Mouse (Mus musculus): ENCODE measurements around the gene Pde10a. TPM values are rescaled to one million over a fixed set of nuclear protein-coding genes. Genes with fewer than 3 reads are reported as not detected.

Pde10a gene
- polyA plus RNA-seq, 1 experiment from 2014 or later, result 12.5 TPM

- peaks cover 12% of the 10 kb centered on the region for H3K4me1 ChIP-seq
- H3K4me3 ChIP-seq (replicated peaks), result no peak overlapping the region
- H3K9me3 ChIP-seq (replicated peaks), result no peaks in the 10 kb centered on the region
- H3K4me2 ChIP-seq, result no peak overlapping the region
- no peaks in the 10 kb centered on the region for H3K27me3 ChIP-seq (replicated peaks)
- H3K9ac ChIP-seq (replicated peaks), result no peak overlapping the region
- ATAC-seq (ENCODE audit: low FRiP score), result no peak
- H3K36me3 ChIP-seq, result peaks cover 16% of the 10 kb centered on the region
- WGBS, result 74% methylated on average over 2 of the region's 2 CpGs
- H3K27ac ChIP-seq (replicated peaks), result no peak overlapping the region
These were observed 461.4 kb downstream of the Pde10a start for GRCm38 (mm10) chr17:8986551-8986950.

- H3K36me3 ChIP-seq, result peaks cover 8% of the 10 kb centered on the region
- WGBS, result 81% methylated on average over 5 of the region's 5 CpGs
- no peak overlapping the region for H3K4me3 ChIP-seq (replicated peaks)
- H3K27ac ChIP-seq (replicated peaks), result no peak overlapping the region
- no peak overlapping the region for H3K4me2 ChIP-seq
- no peak for ATAC-seq (ENCODE audit: low FRiP score)
- H3K4me1 ChIP-seq, result peaks cover 12% of the 10 kb centered on the region
- no peaks in the 10 kb centered on the region for H3K9me3 ChIP-seq (replicated peaks)
- H3K27me3 ChIP-seq (replicated peaks), result no peaks in the 10 kb centered on the region
- H3K9ac ChIP-seq (replicated peaks), result no peak overlapping the region
These were observed 462.2 kb downstream of the Pde10a start for GRCm38 (mm10) chr17:8987369-8987768.

GRCm38 (mm10) chr17:8988119-8988807, 463.1 kb downstream of the Pde10a start, which contains the start of gene 1700010I14Rik:
1700010I14Rik (plus strand) TSS chr17:8988333.
- Histone ChIP-seq H3K27me3 (replicated peaks) (no peaks in the 10 kb centered on the region), H3K4me1 (peaks cover 12% of the 10 kb centered on the region), H3K9me3 (replicated peaks) (no peaks in the 10 kb centered on the region), H3K36me3 (0 out of 2 replicates have a peak, but pooled peaks cover 2% of the 10 kb centered on the region), H3K4me2 (peak within 1 kb of the TSS; percentile 60), H3K27ac (replicated peaks) (peak within 1 kb of the TSS; percentile 3; the same call in 1 of the 2 replicates), H3K9ac (replicated peaks) (peak within 1 kb of the TSS; percentile 27; the same call in 1 of the 2 replicates), H3K4me3 (replicated peaks) (peak within 1 kb of the TSS; percentile 42)
- peak; percentile 58 for ATAC-seq (ENCODE audit: low FRiP score)
- 3% methylated on average over 13 of the region's 13 CpGs for WGBS

GRCm38 (mm10) chr17:8991160-8991559, 466.0 kb downstream of the Pde10a start:
- Histone ChIP-seq H3K36me3 (no peaks in the 10 kb centered on the region), H3K27me3 (replicated peaks) (no peaks in the 10 kb centered on the region), H3K9ac (replicated peaks) (no peak overlapping the region), H3K27ac (replicated peaks) (no peak overlapping the region), H3K9me3 (replicated peaks) (no peaks in the 10 kb centered on the region), H3K4me3 (replicated peaks) (no peak overlapping the region), H3K4me1 (peaks cover 12% of the 10 kb centered on the region), H3K4me2 (no peak overlapping the region)
- ATAC-seq (ENCODE audit: low FRiP score), result no peak
- 31% methylated on average over 8 of the region's 8 CpGs for WGBS

- H3K9me3 ChIP-seq (replicated peaks), result no peaks in the 10 kb centered on the region
- no peaks in the 10 kb centered on the region for H3K27me3 ChIP-seq (replicated peaks)
- H3K9ac ChIP-seq (replicated peaks), result no peak overlapping the region
- H3K4me2 ChIP-seq, result no peak overlapping the region
- no peaks in the 10 kb centered on the region for H3K36me3 ChIP-seq
- H3K27ac ChIP-seq (replicated peaks), result no peak overlapping the region
- no peak overlapping the region for H3K4me3 ChIP-seq (replicated peaks)
- 85% methylated on average over 1 of the region's 1 CpGs for WGBS
- no peaks in the 10 kb centered on the region for H3K4me1 ChIP-seq
- no peak for ATAC-seq (ENCODE audit: low FRiP score)
These were observed 470.2 kb downstream of the Pde10a start for GRCm38 (mm10) chr17:8995344-8995743.

GRCm38 (mm10) chr17:9002438-9002837, 477.3 kb downstream of the Pde10a start:
- no peak overlapping the region for H3K27ac ChIP-seq (replicated peaks)
- H3K4me3 ChIP-seq (replicated peaks), result no peak overlapping the region
- H3K4me2 ChIP-seq, result no peak overlapping the region
- no peaks in the 10 kb centered on the region for H3K4me1 ChIP-seq
- no peak for ATAC-seq (ENCODE audit: low FRiP score)
- no peaks in the 10 kb centered on the region for H3K36me3 ChIP-seq
- no peak overlapping the region for H3K9ac ChIP-seq (replicated peaks)
- no peaks in the 10 kb centered on the region for H3K9me3 ChIP-seq (replicated peaks)
- no peaks in the 10 kb centered on the region for H3K27me3 ChIP-seq (replicated peaks)
- WGBS, result 80% methylated on average over 4 of the region's 4 CpGs

GRCm38 (mm10) chr17:9004516-9004915, 479.3 kb downstream of the Pde10a start:
- H3K9me3 ChIP-seq (replicated peaks), result no peaks in the 10 kb centered on the region
- H3K36me3 ChIP-seq, result no peaks in the 10 kb centered on the region
- no peak overlapping the region for H3K27ac ChIP-seq (replicated peaks)
- no peaks in the 10 kb centered on the region for H3K4me1 ChIP-seq
- H3K27me3 ChIP-seq (replicated peaks), result no peaks in the 10 kb centered on the region
- H3K4me3 ChIP-seq (replicated peaks), result no peak overlapping the region
- 89% methylated on average over 4 of the region's 4 CpGs for WGBS
- no peak overlapping the region for H3K9ac ChIP-seq (replicated peaks)
- ATAC-seq (ENCODE audit: low FRiP score), result no peak
- H3K4me2 ChIP-seq, result no peak overlapping the region

GRCm38 (mm10) chr17:9023198-9023942, 498.2 kb downstream of the Pde10a start:
- H3K4me1 ChIP-seq, result peaks cover 20% of the 10 kb centered on the region
- no peaks in the 10 kb centered on the region for H3K9me3 ChIP-seq (replicated peaks)
- 27% methylated on average over 14 of the region's 14 CpGs for WGBS
- 0 out of 2 replicates have a peak overlapping the region, but pooled peaks have one; percentile 7 for H3K9ac ChIP-seq (replicated peaks)
- peak overlapping the region; percentile 36 for H3K4me2 ChIP-seq
- ATAC-seq (ENCODE audit: low FRiP score), result peak; percentile 83
- H3K36me3 ChIP-seq, result no peaks in the 10 kb centered on the region
- H3K27me3 ChIP-seq (replicated peaks), result no peaks in the 10 kb centered on the region
- no peak overlapping the region for H3K4me3 ChIP-seq (replicated peaks)
- H3K27ac ChIP-seq (replicated peaks), result peak overlapping the region; percentile 56

- no peaks in the 10 kb centered on the region for H3K27me3 ChIP-seq (replicated peaks)
- H3K9me3 ChIP-seq (replicated peaks), result no peaks in the 10 kb centered on the region
- H3K9ac ChIP-seq (replicated peaks), result no peak overlapping the region
- no peak for ATAC-seq (ENCODE audit: low FRiP score)
- no peaks in the 10 kb centered on the region for H3K36me3 ChIP-seq
- H3K4me2 ChIP-seq, result no peak overlapping the region
- no peak overlapping the region for H3K4me3 ChIP-seq (replicated peaks)
- WGBS, result 83% methylated on average over 5 of the region's 5 CpGs
- H3K4me1 ChIP-seq, result peaks cover 28% of the 10 kb centered on the region
- no peak overlapping the region for H3K27ac ChIP-seq (replicated peaks)
These were observed 505.0 kb downstream of the Pde10a start for GRCm38 (mm10) chr17:9030181-9030580.

- Histone ChIP-seq H3K36me3 (no peaks in the 10 kb centered on the region), H3K9me3 (replicated peaks) (no peaks in the 10 kb centered on the region), H3K9ac (replicated peaks) (no peak overlapping the region), H3K4me2 (peak overlapping the region; percentile 42), H3K27ac (replicated peaks) (peak overlapping the region; percentile 73), H3K4me1 (peaks cover 28% of the 10 kb centered on the region), H3K27me3 (replicated peaks) (no peaks in the 10 kb centered on the region), H3K4me3 (replicated peaks) (no peak overlapping the region)
- peak; percentile 92 for ATAC-seq (ENCODE audit: low FRiP score)
- 14% methylated on average over 24 of the region's 24 CpGs for WGBS
These were observed 506.3 kb downstream of the Pde10a start for GRCm38 (mm10) chr17:9031241-9032141.

- peak overlapping the region; percentile 42; the same call in 1 of the 2 replicates for H3K4me2 ChIP-seq
- H3K4me1 ChIP-seq, result peaks cover 21% of the 10 kb centered on the region
- H3K4me3 ChIP-seq (replicated peaks), result no peak overlapping the region
- WGBS, result 52% methylated on average over 6 of the region's 6 CpGs
- no peaks in the 10 kb centered on the region for H3K36me3 ChIP-seq
- no peak overlapping the region for H3K9ac ChIP-seq (replicated peaks)
- no peak for ATAC-seq (ENCODE audit: low FRiP score)
- no peaks in the 10 kb centered on the region for H3K27me3 ChIP-seq (replicated peaks)
- peak overlapping the region; percentile 73 for H3K27ac ChIP-seq (replicated peaks)
- no peaks in the 10 kb centered on the region for H3K9me3 ChIP-seq (replicated peaks)
These were observed 507.3 kb downstream of the Pde10a start for GRCm38 (mm10) chr17:9032362-9033044.

All from neural tube, embryonic 15.5 days (tissue).